Mouse (Mus musculus) gastrocnemius, adult 2 months (tissue): ENCODE measurements around the gene Egln2. TPM values are rescaled to one million over a fixed set of nuclear protein-coding genes. Genes with fewer than 3 reads are reported as not detected.

ENCODE experiments used
- DNase-seq: peaks from one replicate; pipeline ENCODE4 v3.0.0; 2022
- H3K27ac ChIP-seq: fragments of 200-600 bp; 2 replicates; pipeline ENCODE4 v1.8.1; 2022; ENCODE audit warnings: mild to moderate bottlenecking
- H3K4me3 ChIP-seq: fragments of 200-600 bp; 2 replicates; pipeline ENCODE4 v1.8.1; 2022; ENCODE audit warnings: mild to moderate bottlenecking, moderate library complexity
- CTCF ChIP-seq: fragments of 200-600 bp; IDR thresholded peaks from 2 replicates; pipeline ENCODE4 v1.8.1; 2022; ENCODE audit warnings: antibody characterized with exemption, mild to moderate bottlenecking, moderate library complexity
- intact Hi-C: fragments of 180-260 bp; cut with DNase I; formaldehyde crosslinking; loops from one replicate; pipeline ENCODE4 v1.15.1; 2025
- total RNA-seq, 2 experiments: library from RNA; stranded (reverse); gene quantifications; 2 replicates each; pipeline ENCODE4 v1.2.3; 2021

The Egln2 gene
- total RNA-seq, 2 experiments from 2014 or later = 97.6 to 119 TPM

DNA sequence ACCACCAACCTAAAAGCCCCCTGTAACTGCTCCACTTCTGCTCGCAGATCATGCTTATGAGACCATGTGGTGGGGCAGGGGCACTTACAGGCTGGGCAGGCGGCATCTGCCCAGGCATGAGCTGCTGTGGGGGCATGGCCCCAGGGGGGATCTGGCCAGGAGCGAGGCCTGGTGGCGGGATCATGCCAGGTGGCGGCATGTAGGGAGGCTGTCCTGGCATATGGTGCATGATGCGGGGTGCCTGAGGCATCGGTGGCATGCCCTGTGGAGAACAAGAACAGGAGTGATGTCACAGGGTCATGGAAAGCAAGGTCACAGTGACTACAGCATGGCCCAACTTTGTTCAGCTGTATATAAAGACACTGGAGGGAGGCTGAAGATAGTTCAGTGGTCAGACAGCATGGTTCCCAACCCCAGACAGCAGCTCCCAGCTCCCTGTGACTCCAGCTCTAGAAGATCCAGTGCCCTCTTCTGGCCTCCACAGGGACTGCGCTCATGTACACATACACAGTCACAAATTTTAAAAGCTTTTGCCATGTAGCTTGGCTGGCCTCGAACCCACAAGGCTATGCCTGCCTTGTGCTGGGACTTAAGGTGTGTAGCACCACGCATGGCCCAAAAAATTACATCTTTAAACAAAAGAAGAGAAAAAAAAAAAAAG lies 22.8 kb upstream of the Egln2 start:
- peak; percentile 35 for TF ChIP-seq CTCF
- intact Hi-C loops = no loop called here
- DNase-seq = no peak
- no peak overlapping the region for H3K4me3 ChIP-seq
- H3K27ac ChIP-seq = no peak overlapping the region

GRCm38 (mm10) chr7:27185986-27186385 lies 19.4 kb upstream of the Egln2 start:
- TF ChIP-seq CTCF = no peak

DNA sequence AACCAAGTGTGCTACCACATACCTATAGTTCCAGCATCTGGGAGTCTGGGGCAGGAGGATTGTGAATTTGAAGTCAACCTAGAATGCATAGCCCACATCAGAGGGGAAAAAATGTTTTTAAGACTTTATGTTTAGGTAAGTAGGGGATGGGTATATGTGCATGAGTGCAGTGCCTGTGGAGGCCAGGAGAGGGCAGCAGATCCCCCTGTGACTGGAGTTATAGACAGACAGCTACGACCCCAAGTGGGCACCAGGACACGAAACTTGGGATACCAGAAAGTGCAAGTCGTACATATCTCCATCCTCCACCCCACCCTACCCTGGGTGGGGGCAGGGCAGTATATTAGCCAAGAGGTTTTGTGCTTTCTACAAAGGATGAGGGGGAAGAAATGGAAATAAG lies 18.4 kb upstream of the Egln2 start:
- intact Hi-C loops = no loop called here
- Histone ChIP-seq H3K27ac (no peak overlapping the region), H3K4me3 (no peak overlapping the region)
- DNase-seq = no peak
- TF ChIP-seq CTCF = peak; percentile 68

More at GRCm38 (mm10) chr7:27185986-27186385, 19.4 kb upstream of the Egln2 start:
- intact Hi-C loops = no loop called here
- no peak for DNase-seq
- peak overlapping the region; percentile 3 for H3K27ac ChIP-seq
- no peak overlapping the region for H3K4me3 ChIP-seq

GRCm38 (mm10) chr7:27182498-27182897 lies 15.9 kb upstream of the Egln2 start:
- no peak for DNase-seq
- intact Hi-C loops = no loop called here

GRCm38 (mm10) chr7:27180837-27181695 lies 14.5 kb upstream of the Egln2 start, which contains the start of the genes Gm21983 and Mia:
Gene Gm21983, minus strand, starts transcription at chr7:27181086.
Gene Mia, minus strand, starts transcription at chr7:27181157.
- DNase-seq = no peak
- Histone ChIP-seq H3K27ac (peak within 1 kb of the TSS; percentile 94), H3K4me3 (peak within 1 kb of the TSS; percentile 89)
- no peak for TF ChIP-seq CTCF
- intact Hi-C loops = no loop called here

More at GRCm38 (mm10) chr7:27182498-27182897, 15.9 kb upstream of the Egln2 start:
- TF ChIP-seq CTCF = no peak
- Histone ChIP-seq H3K4me3 (no peak overlapping the region), H3K27ac (no peak overlapping the region)

DNA sequence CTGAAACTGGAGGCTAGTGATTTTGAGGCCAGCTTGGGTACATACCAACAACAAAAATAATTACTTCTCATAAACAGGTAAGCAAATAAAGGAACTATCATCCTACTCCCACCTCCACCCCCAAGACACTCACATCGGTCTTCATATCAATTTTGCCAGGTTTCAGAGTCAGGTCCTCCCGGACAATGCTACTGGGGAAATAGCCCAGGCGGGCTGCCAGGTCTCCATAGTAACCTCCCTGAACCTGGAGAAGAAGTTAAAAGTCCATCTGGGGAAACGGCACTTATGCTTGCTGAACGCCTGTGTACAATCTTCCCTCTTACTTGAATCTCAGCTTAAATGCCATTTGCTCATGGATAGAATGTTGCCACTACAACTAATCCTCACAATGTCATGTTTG lies 13.4 kb upstream of the Egln2 start:
- Histone ChIP-seq H3K4me3 (peak overlapping the region; percentile 89), H3K27ac (peak overlapping the region; percentile 94)
- DNase-seq = peak; percentile 72
- no peak for TF ChIP-seq CTCF
- intact Hi-C loops = no loop called here

DNA sequence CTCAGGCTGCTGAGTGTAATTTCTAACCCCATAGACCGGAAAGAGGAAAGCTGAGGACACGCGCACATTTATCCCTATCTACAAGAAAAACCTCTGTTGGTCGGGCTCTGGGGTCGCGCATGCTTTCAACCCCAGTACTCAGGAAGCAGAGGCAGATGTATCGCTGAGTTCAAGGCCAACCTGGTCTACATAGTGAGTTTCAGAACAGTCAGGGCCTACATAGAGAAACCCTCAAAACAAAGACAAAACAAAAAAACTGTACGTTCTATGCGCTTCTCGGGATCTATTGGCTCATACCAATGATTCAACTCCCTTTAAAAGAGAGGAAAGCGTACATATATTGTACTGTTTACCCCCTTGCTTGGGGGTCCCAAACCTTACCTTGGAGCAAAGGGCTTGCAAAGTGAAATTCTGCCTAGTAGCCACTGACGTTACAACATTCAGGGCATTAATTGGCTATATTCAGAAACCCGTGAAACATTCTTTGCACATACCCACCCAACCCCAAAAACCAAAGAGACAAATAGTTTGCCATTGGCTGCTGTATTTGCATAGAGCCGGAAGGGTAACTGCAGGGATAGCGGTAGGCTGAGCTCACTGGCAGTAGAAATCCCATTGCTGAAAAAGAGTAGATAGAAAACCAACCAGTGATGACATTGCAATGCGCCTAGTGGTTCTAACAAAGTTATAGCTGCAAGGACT lies 12.8 kb upstream of the Egln2 start:
- TF ChIP-seq CTCF = no peak
- intact Hi-C loops = loop anchor here (1.0 to 5.0 kb wide), 2 partner anchors 16 to 493 kb away; partner anchors contain the start of genes BC024978 and Map3k10
- H3K4me3 ChIP-seq = peak overlapping the region; percentile 89
- H3K27ac ChIP-seq = peak overlapping the region; percentile 94
- no peak for DNase-seq

GRCm38 (mm10) chr7:27178324-27179216 lies 12.0 kb upstream of the Egln2 start, which contains the start of gene Rab4b:
Gene Rab4b, minus strand, starts transcription at chr7:27178896.
- intact Hi-C loops = loop anchor here (1.0 to 5.0 kb wide), 2 partner anchors 17 to 494 kb away; partner anchors contain the start of genes BC024978 and Map3k10
- Histone ChIP-seq H3K27ac (peak within 1 kb of the TSS; percentile 94), H3K4me3 (peak within 1 kb of the TSS; percentile 89)
- DNase-seq = peak; percentile 99
- peak; percentile 69 for TF ChIP-seq CTCF

DNA sequence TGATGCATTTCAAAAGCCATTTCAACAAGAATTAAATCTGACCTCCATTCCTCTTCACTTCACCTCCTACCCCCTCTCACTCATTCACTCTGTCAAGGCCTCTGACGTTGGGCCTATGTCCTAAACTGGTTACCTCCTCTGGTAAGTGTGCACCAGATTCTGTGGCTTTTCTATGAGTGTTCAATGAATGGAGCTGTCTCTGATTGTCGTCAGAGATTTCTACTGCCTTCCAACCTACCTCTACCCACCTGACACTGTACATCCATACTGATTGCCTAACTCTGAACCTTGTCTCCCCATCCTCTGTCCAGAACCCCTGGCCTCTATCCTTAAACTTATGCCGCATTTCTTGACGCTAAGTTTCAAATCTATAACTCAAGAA lies 11.3 kb upstream of the Egln2 start:
- DNase-seq = no peak
- peak overlapping the region; percentile 89 for H3K4me3 ChIP-seq
- peak overlapping the region; percentile 94 for H3K27ac ChIP-seq
- no peak for TF ChIP-seq CTCF
- intact Hi-C loops = loop anchor here (5.0 kb wide), 1 partner anchor 494 kb away; the partner anchor contains the start of gene Map3k10

DNA sequence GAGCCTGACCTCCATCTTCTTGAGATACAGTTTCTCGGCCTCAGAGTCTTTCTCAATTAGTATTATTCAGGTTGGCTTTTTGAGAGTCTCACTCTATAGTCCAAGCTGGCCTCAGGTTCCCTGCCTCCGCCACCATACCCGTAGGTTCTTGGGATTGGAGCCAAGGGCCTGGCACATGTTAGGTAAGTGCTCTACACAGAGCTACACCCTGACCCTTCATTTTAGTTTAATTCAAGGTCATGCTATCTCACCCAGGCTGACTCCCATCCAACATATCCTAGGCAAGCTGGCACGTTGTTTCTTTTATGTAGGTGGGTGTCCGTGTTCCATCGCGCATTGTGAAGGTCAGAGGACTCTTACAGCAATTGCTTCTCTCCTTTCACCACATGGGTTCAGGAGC lies 8.3 kb upstream of the Egln2 start:
- no peak for DNase-seq
- intact Hi-C loops = loop anchor here (5.0 kb wide), 1 partner anchor 497 kb away; the partner anchor contains the start of gene Map3k10
- no peak for TF ChIP-seq CTCF
- no peak overlapping the region for H3K27ac ChIP-seq
- no peak overlapping the region for H3K4me3 ChIP-seq

- Histone ChIP-seq H3K4me3 (no peak overlapping the region), H3K27ac (no peak overlapping the region)
- peak; percentile 17 for DNase-seq
- intact Hi-C loops = no loop called here
- TF ChIP-seq CTCF = no peak
Observed at GRCm38 (mm10) chr7:27174496-27174895, 7.9 kb upstream of the Egln2 start.
